Mouse (Mus musculus) cerebellum, postnatal 36 days (tissue): ENCODE data around the gene 2310034G01Rik.

ENCODE experiments used
- DNase-seq, 2 experiments: peaks; one replicate each; pipeline ENCODE4 v3.0.0; 2021 to 2022; ENCODE audit warnings: mixed read lengths in 2 of 2

2310034G01Rik gene

GRCm38 (mm10) chr19:46313591-46313990, 36.5 kb downstream of the 2310034G01Rik start:
- DNase-seq = no peak

- no peak for DNase-seq
These were observed 37.0 kb downstream of the 2310034G01Rik start for GRCm38 (mm10) chr19:46313116-46313515.

GRCm38 (mm10) chr19:46312566-46312965, 37.5 kb downstream of the 2310034G01Rik start:
- peak in 1 of 2 experiments; percentile 12 for DNase-seq

GRCm38 (mm10) chr19:46311341-46311740, 38.8 kb downstream of the 2310034G01Rik start:
- DNase-seq = no peak

GRCm38 (mm10) chr19:46310312-46310865, 39.7 kb downstream of the 2310034G01Rik start:
- no peak for DNase-seq

- peak in 1 of 2 experiments; percentile 21 for DNase-seq
These were observed 40.3 kb downstream of the 2310034G01Rik start for GRCm38 (mm10) chr19:46309651-46310305.

- DNase-seq = peak; percentile 89 to 92
These were observed 41.2 kb downstream of the 2310034G01Rik start for GRCm38 (mm10) chr19:46308706-46309435.

GRCm38 (mm10) chr19:46308303-46308702, 41.8 kb downstream of the 2310034G01Rik start:
- peak in 1 of 2 experiments; percentile 18 for DNase-seq

- no peak for DNase-seq
These were observed 42.3 kb downstream of the 2310034G01Rik start for GRCm38 (mm10) chr19:46307781-46308180.

GRCm38 (mm10) chr19:46306751-46307289, 43.3 kb downstream of the 2310034G01Rik start:
- DNase-seq = no peak

- DNase-seq = no peak
These were observed 43.9 kb downstream of the 2310034G01Rik start for GRCm38 (mm10) chr19:46306268-46306610.

GRCm38 (mm10) chr19:46305432-46306267, 44.5 kb downstream of the 2310034G01Rik start:
- DNase-seq = peak in 1 of 2 experiments; percentile 39

GRCm38 (mm10) chr19:46304908-46305333, 45.2 kb downstream of the 2310034G01Rik start:
- DNase-seq = peak in 1 of 2 experiments; percentile 12

GRCm38 (mm10) chr19:46304216-46304841, 45.8 kb downstream of the 2310034G01Rik start, which contains the start of gene Nfkb2:
Gene Nfkb2, plus strand, starts transcription at chr19:46304320.
- peak; percentile 81 to 82 for DNase-seq

GRCm38 (mm10) chr19:46303251-46304215, 46.6 kb downstream of the 2310034G01Rik start:
- no peak for DNase-seq

- DNase-seq = no peak
These were observed 47.6 kb downstream of the 2310034G01Rik start for GRCm38 (mm10) chr19:46302551-46302950.

GRCm38 (mm10) chr19:46300294-46301045, 49.6 kb downstream of the 2310034G01Rik start:
- no peak for DNase-seq
